Mouse (Mus musculus) myocyte (in vitro differentiated cells): Measurements from ENCODE around the gene Golt1a.

Source experiments
- CEBPB ChIP-seq: IDR thresholded peaks from 2 replicates; pipeline ENCODE4 v1.6.1; 2011; ENCODE audit warnings: mild to moderate bottlenecking, moderate library complexity; ENCODE audit not compliant: poor library complexity, insufficient read depth, severe bottlenecking
- E2F4 ChIP-seq: IDR thresholded peaks from one replicate; pipeline ENCODE4 v1.6.1; 2011; ENCODE audit warnings: mild to moderate bottlenecking, control low read depth, moderate library complexity; ENCODE audit not compliant: insufficient read depth
- MAX ChIP-seq: IDR thresholded peaks from one replicate; pipeline ENCODE4 v1.6.1; 2011; ENCODE audit warnings: low read depth, mild to moderate bottlenecking, control low read depth
- MYOD1 ChIP-seq, 3 experiments: IDR thresholded peaks; one replicate each; pipeline ENCODE4 v1.6.1; 2011; ENCODE audit warnings: control low read depth in 2 of 3, low read depth in 2 of 3, mild to moderate bottlenecking in 2 of 3, moderate library complexity in 1 of 3; ENCODE audit not compliant: insufficient read length in 2 of 3, control insufficient read depth in 1 of 3
- MYOG ChIP-seq, 3 experiments: IDR thresholded peaks; one replicate each; pipeline ENCODE4 v1.6.1; 2011; ENCODE audit warnings: control low read depth in 2 of 3, low read depth in 2 of 3, mild to moderate bottlenecking in 2 of 3; ENCODE audit not compliant: insufficient read length in 2 of 3, control insufficient read depth in 1 of 3, insufficient read depth in 1 of 3
- POLR2A ChIP-seq: IDR thresholded peaks from one replicate; pipeline ENCODE4 v1.6.1; 2011; ENCODE audit warnings: low read depth, mild to moderate bottlenecking, control low read depth, moderate library complexity; ENCODE audit not compliant: insufficient read length
- REST ChIP-seq: IDR thresholded peaks from one replicate; pipeline ENCODE4 v1.6.1; 2011; ENCODE audit warnings: mild to moderate bottlenecking, control low read depth, moderate library complexity; ENCODE audit not compliant: insufficient read depth, insufficient read length
- TCF12 ChIP-seq: IDR thresholded peaks from one replicate; pipeline ENCODE4 v1.6.1; 2011; ENCODE audit warnings: mild to moderate bottlenecking, control low read depth; ENCODE audit not compliant: poor library complexity, insufficient read depth, severe bottlenecking
- TCF3 ChIP-seq: IDR thresholded peaks from one replicate; pipeline ENCODE4 v1.6.1; 2011; ENCODE audit warnings: low read depth, control low read depth; ENCODE audit not compliant: insufficient read length
- USF1 ChIP-seq: IDR thresholded peaks from one replicate; pipeline ENCODE4 v1.6.1; 2011; ENCODE audit warnings: low read depth, mild to moderate bottlenecking, control low read depth, moderate library complexity

- TF ChIP-seq USF1 (no peak), MYOD1 (IDR thresholded peaks at IDR 0.05; ENCODE audit: control insufficient read depth in 1 of 3, insufficient read length in 2 of 3, low read depth in 2 of 3) (no peak), E2F4 (no peak), POLR2A (no peak), MYOG (IDR thresholded peaks at IDR 0.05; ENCODE audit: control insufficient read depth in 1 of 3, insufficient read depth in 1 of 3, insufficient read length in 2 of 3, low read depth in 2 of 3) (no peak), MAX (no peak), TCF3 (no peak), TCF12 (no peak), REST (no peak), CEBPB (no peak)
Observed at GRCm38 (mm10) chr1:133287880-133288279, 21.7 kb upstream of the Golt1a start.
